In the genomic region with DNA sequence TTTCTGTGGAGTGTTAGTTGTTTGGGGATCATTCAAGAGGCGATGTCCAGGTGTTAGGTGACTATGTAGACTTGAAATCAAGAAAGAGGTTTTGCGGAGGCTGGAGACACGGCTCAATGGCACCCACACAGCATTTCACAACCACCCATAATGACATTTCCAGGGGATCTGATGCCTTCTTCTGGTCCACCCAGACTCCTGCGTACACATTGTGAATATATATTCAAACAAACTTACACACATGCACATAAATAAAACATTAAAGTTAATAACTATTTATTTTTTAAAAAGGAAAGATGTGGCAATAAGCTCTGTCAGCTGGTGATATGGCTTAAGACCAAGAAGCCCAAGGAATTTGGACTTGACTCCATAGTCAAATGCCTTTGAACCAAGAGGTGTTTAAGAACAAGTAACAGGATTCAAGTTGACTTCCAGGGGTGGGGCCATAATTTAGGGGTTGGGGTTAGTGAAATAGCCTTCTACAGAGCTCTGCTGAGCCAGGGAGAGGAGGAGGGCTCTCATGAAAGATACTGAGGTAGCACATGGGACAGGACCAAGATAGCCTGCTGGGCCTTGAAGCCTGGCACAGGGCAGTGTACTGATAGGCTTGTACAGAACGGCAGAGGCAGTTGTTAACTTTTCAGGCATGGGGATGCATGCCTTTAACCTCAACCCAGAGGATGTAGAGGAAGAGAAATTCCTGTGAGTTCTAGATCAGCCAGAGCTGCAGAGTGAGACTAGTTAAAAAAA, we compare ENCODE assay signal across 15 mouse cellular contexts.
"Had no signal": no experiment of that assay in that cellular context is flagged by ENCODE, and none has a peak within 500 bp of the region (broad histone marks: within the 10 kb centered on the region; RNA-seq: fewer than 3 reads in every experiment).

No protein-coding gene starts in this region.

- H3K9ac ChIP-seq: intestine, embryonic 15.5 days; limb, embryonic 13.5 days; liver, embryonic 15.5 days; neural tube, embryonic 15.5 days had no signal

- DNase-seq: kidney, adult 18-20 months; kidney, postnatal 36 days; left cerebral cortex, postnatal 4 days; midbrain, embryonic 14.5 days; right cerebral cortex, adult 18-20 months; right cerebral cortex, postnatal 25 days; thymus, postnatal 36 days had no signal

- H3K4me3 ChIP-seq: intestine, embryonic 15.5 days; layer of hippocampus, adult 2 months; limb, embryonic 13.5 days; liver, embryonic 15.5 days; midbrain, embryonic 10.5 days; myocyte; neural tube, embryonic 15.5 days had no signal

- H3K4me2 ChIP-seq: intestine, embryonic 15.5 days; limb, embryonic 13.5 days; liver, embryonic 15.5 days; neural tube, embryonic 15.5 days had no signal

- H3K27me3 ChIP-seq: liver, embryonic 15.5 days; neural tube, embryonic 15.5 days had no signal

- H3K4me1 ChIP-seq: intestine, embryonic 15.5 days; limb, embryonic 13.5 days; liver, embryonic 15.5 days; neural tube, embryonic 15.5 days had no signal

- H3K9me3 ChIP-seq: intestine, embryonic 15.5 days; limb, embryonic 13.5 days; liver, embryonic 15.5 days; midbrain, embryonic 10.5 days; neural tube, embryonic 15.5 days had no signal

- H3K27ac ChIP-seq: intestine, embryonic 15.5 days; kidney, postnatal 0 days; layer of hippocampus, adult 2 months; limb, embryonic 13.5 days; liver, embryonic 15.5 days; midbrain, embryonic 10.5 days; neural tube, embryonic 15.5 days had no signal

- H3K36me3 ChIP-seq: intestine, embryonic 15.5 days; limb, embryonic 13.5 days; liver, embryonic 15.5 days; midbrain, embryonic 10.5 days; neural tube, embryonic 15.5 days had no signal

- ATAC-seq: intestine, embryonic 15.5 days had no signal
